Mouse (Mus musculus): ENCODE results near the gene Ptpn14.

DNA sequence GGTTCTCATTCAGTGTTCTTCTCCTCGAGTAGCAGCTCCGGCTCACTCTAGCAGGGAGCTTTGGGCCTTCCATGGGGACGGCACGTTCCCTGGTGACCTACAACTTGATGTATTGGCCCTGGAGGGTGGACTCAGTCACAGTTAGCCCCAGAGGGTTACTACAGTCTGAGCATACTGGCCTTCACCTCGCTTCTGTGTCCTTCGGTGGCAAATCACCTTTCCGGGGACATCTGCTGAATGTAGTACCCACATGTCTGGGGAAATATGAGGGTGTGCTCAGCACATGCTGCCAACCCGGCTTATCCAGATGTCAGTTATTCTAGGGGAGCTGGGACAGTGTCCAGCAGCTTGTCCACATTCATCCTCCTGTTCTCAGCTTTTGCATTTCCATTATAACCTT, 145.5 kb downstream of the Ptpn14 start:
- no peak for TF ChIP-seq ZC3H11A (IDR thresholded peaks at IDR 0.05; ENCODE audit: borderline replicate concordance, low read depth, low read length)
- TF ChIP-seq ZNF384 (IDR thresholded peaks at IDR 0.05; ENCODE audit: low read depth, low read length), result no peak
